Mouse (Mus musculus) cerebellum, postnatal 10 days (tissue): ENCODE measurements around the gene Kcnk16.

Source experiments
- DNase-seq, 2 experiments: peaks; one replicate each; pipeline ENCODE4 v3.0.0; 2021; ENCODE audit warnings: mixed read lengths in 2 of 2

Kcnk16 gene

GRCm38 (mm10) chr14:20230063-20230491 is 38.9 kb downstream of the Kcnk16 start:
- no peak for DNase-seq

- DNase-seq, result no peak
Observed at GRCm38 (mm10) chr14:20229437-20229836, 39.6 kb downstream of the Kcnk16 start.

- no peak for DNase-seq
Observed at GRCm38 (mm10) chr14:20228336-20228735, 40.7 kb downstream of the Kcnk16 start.

- no peak for DNase-seq
Observed at GRCm38 (mm10) chr14:20226982-20227381, 42.0 kb downstream of the Kcnk16 start.

- DNase-seq, result no peak
Observed at GRCm38 (mm10) chr14:20226488-20226887, 42.5 kb downstream of the Kcnk16 start.

- DNase-seq, result no peak
Observed at GRCm38 (mm10) chr14:20225525-20225924, 43.5 kb downstream of the Kcnk16 start.

GRCm38 (mm10) chr14:20224576-20225218 is 44.3 kb downstream of the Kcnk16 start:
- no peak for DNase-seq

GRCm38 (mm10) chr14:20224163-20224562 is 44.8 kb downstream of the Kcnk16 start:
- DNase-seq, result peak; percentile 54 to 60

- DNase-seq, result no peak
Observed at GRCm38 (mm10) chr14:20223253-20223652, 45.7 kb downstream of the Kcnk16 start.

- DNase-seq, result no peak
Observed at GRCm38 (mm10) chr14:20221083-20221482, 47.9 kb downstream of the Kcnk16 start.

GRCm38 (mm10) chr14:20219849-20220248 is 49.1 kb downstream of the Kcnk16 start:
- no peak for DNase-seq

- no peak for DNase-seq
Observed at GRCm38 (mm10) chr14:20217299-20217864, 51.6 kb downstream of the Kcnk16 start.

- DNase-seq, result no peak
Observed at GRCm38 (mm10) chr14:20216561-20217298, 52.3 kb downstream of the Kcnk16 start.

- DNase-seq, result no peak
Observed at GRCm38 (mm10) chr14:20215826-20216225, 53.2 kb downstream of the Kcnk16 start.

- DNase-seq, result no peak
Observed at GRCm38 (mm10) chr14:20214125-20214524, 54.9 kb downstream of the Kcnk16 start.

- DNase-seq, result no peak
Observed at GRCm38 (mm10) chr14:20211754-20212601, 57.0 kb downstream of the Kcnk16 start.
